Mouse (Mus musculus) ES-Bruce4 (cell line): ENCODE data around the gene Ifna5. TPM values are rescaled to one million over a fixed set of nuclear protein-coding genes. Genes with fewer than 3 reads are reported as not detected.

Experiments used
- H3K27ac ChIP-seq: 2 replicates; pipeline ENCODE4 v1.5.1; 2012; ENCODE audit warnings: low read length, inconsistent platforms; ENCODE audit not compliant: insufficient read depth
- H3K27me3 ChIP-seq: 2 replicates; pipeline ENCODE4 v1.6.1; 2012; ENCODE audit warnings: mild to moderate bottlenecking, low read length, inconsistent platforms; ENCODE audit not compliant: control insufficient read depth, poor library complexity, insufficient read depth, severe bottlenecking
- H3K36me3 ChIP-seq: 2 replicates; pipeline ENCODE4 v1.6.1; 2012; ENCODE audit warnings: inconsistent platforms, mild to moderate bottlenecking, low read length, moderate library complexity; ENCODE audit not compliant: control insufficient read depth, poor library complexity, insufficient read depth, severe bottlenecking
- H3K4me1 ChIP-seq: one replicate; pipeline ENCODE4 v1.8.1; 2011; ENCODE audit warnings: low read length; ENCODE audit not compliant: control insufficient read depth, insufficient read depth
- H3K4me3 ChIP-seq: 2 replicates; pipeline ENCODE4 v1.5.1; 2011; ENCODE audit warnings: low read depth, mild to moderate bottlenecking, low read length
- H3K9ac ChIP-seq: 2 replicates; pipeline ENCODE4 v1.6.1; 2012; ENCODE audit warnings: low read depth, mild to moderate bottlenecking, inconsistent platforms; ENCODE audit not compliant: poor library complexity, severe bottlenecking
- H3K9me3 ChIP-seq: replicated peaks from 2 replicates; pipeline ENCODE4 v1.6.1; 2012; ENCODE audit warnings: mild to moderate bottlenecking, low read length, inconsistent platforms; ENCODE audit not compliant: control insufficient read depth, poor library complexity, insufficient read depth, severe bottlenecking
- CTCF ChIP-seq: IDR thresholded peaks from one replicate; pipeline ENCODE4 v1.8.1; 2011; ENCODE audit warnings: low read depth, low read length
- EP300 ChIP-seq: IDR thresholded peaks from 2 replicates; pipeline ENCODE4 v1.6.1; 2011; ENCODE audit warnings: low read depth, low read length; ENCODE audit not compliant: insufficient read depth
- POLR2A ChIP-seq: IDR thresholded peaks from one replicate; pipeline ENCODE4 v1.8.1; 2011; ENCODE audit warnings: low read length; ENCODE audit not compliant: insufficient read depth
- polyA plus RNA-seq: library from polyadenylated mRNA; stranded (reverse); fragments of >200 nt; gene quantifications from 2 replicates; pipeline ENCODE4 v1.2.4, GENCODE M21; 2011; ENCODE audit warnings: low read depth; ENCODE audit not compliant: missing spikeins, insufficient read depth, insufficient read length

Gene Ifna5
- polyA plus RNA-seq, 1 experiment = not detected

DNA sequence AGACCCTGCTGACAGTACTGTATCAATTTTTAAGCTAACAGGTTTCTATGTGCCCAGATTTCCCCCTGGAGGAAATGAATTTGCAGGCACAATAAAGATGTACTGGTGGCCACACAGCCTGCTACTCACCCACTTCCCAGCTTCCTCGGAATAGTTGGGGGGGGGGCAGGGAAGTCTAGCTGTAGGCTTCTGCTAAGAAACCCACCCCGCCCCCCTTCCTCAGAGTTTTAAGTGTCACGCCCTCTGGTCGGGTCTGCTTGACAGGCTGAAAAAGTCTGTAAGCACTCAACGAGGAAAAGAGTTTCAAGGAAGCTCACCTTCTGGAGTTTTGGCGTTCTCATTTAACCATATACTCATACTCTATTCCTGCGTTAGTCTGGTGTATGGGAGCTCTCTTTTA, 28.0 kb downstream of the Ifna5 start:
- H3K9ac ChIP-seq = no peak overlapping the region
- TF ChIP-seq POLR2A = no peak
- no peak for TF ChIP-seq EP300
- TF ChIP-seq CTCF = no peak
- no peak overlapping the region for H3K27ac ChIP-seq
- no peaks in the 10 kb centered on the region for H3K36me3 ChIP-seq
- H3K9me3 ChIP-seq = no peaks in the 10 kb centered on the region
- H3K27me3 ChIP-seq = no peaks in the 10 kb centered on the region
- no peak overlapping the region for H3K4me3 ChIP-seq
- H3K4me1 ChIP-seq = no peaks in the 10 kb centered on the region

- no peak overlapping the region for H3K4me3 ChIP-seq
- H3K27ac ChIP-seq = no peak overlapping the region
- TF ChIP-seq CTCF (no peak), POLR2A (no peak), EP300 (no peak)
- no peaks in the 10 kb centered on the region for H3K4me1 ChIP-seq
- H3K9ac ChIP-seq = no peak overlapping the region
- H3K27me3 ChIP-seq = no peaks in the 10 kb centered on the region
- no peaks in the 10 kb centered on the region for H3K36me3 ChIP-seq
- no peaks in the 10 kb centered on the region for H3K9me3 ChIP-seq
Measured at GRCm38 (mm10) chr4:88864599-88864998, 29.3 kb downstream of the Ifna5 start.

DNA sequence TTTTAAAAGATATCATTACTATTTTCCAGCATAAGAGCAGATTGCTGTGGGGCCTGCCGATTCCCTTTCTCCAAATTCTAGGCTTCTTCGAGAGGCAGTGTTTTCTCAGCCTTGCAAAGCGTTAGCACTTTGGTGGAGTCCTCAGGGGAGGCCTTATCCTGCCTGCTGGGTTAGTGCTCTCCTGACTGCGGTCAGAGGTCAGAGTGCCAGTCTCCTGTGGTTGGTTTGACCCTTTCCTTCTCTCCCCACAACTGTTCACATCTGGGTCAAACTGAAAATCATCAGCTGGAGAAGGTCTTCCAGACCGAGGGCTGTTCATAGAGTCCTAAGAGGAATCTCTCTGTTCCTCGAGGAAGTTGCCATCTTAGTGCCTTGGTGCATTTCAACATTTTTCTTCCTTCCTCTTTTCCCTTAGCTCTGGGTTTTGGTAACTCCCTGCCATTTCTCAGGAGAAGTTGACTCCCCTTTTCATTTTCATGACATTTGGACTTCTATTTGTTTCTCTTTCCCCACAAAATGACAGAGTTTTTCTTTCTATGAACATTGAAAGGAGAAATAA, 29.8 kb downstream of the Ifna5 start:
- H3K27me3 ChIP-seq = no peaks in the 10 kb centered on the region
- H3K4me3 ChIP-seq = no peak overlapping the region
- no peaks in the 10 kb centered on the region for H3K9me3 ChIP-seq
- H3K27ac ChIP-seq = no peak overlapping the region
- no peaks in the 10 kb centered on the region for H3K36me3 ChIP-seq
- TF ChIP-seq POLR2A = no peak
- no peak for TF ChIP-seq EP300
- no peak for TF ChIP-seq CTCF
- no peak overlapping the region for H3K9ac ChIP-seq
- no peaks in the 10 kb centered on the region for H3K4me1 ChIP-seq

- H3K9me3 ChIP-seq = no peaks in the 10 kb centered on the region
- no peak overlapping the region for H3K27ac ChIP-seq
- no peak overlapping the region for H3K4me3 ChIP-seq
- H3K36me3 ChIP-seq = no peaks in the 10 kb centered on the region
- TF ChIP-seq EP300 (no peak), CTCF (peak; percentile 97), POLR2A (no peak)
- no peaks in the 10 kb centered on the region for H3K4me1 ChIP-seq
- no peak overlapping the region for H3K9ac ChIP-seq
- no peaks in the 10 kb centered on the region for H3K27me3 ChIP-seq
Measured at GRCm38 (mm10) chr4:88867366-88867925, 32.1 kb downstream of the Ifna5 start.

- Histone ChIP-seq H3K4me1 (no peaks in the 10 kb centered on the region), H3K4me3 (peak overlapping the region; percentile 85), H3K9ac (peak overlapping the region; percentile 63), H3K9me3 (no peaks in the 10 kb centered on the region), H3K27me3 (no peaks in the 10 kb centered on the region), H3K36me3 (no peaks in the 10 kb centered on the region), H3K27ac (no peak overlapping the region)
- TF ChIP-seq EP300 (no peak), CTCF (no peak), POLR2A (no peak)
Measured at GRCm38 (mm10) chr4:88867926-88868911, 32.9 kb downstream of the Ifna5 start.

DNA sequence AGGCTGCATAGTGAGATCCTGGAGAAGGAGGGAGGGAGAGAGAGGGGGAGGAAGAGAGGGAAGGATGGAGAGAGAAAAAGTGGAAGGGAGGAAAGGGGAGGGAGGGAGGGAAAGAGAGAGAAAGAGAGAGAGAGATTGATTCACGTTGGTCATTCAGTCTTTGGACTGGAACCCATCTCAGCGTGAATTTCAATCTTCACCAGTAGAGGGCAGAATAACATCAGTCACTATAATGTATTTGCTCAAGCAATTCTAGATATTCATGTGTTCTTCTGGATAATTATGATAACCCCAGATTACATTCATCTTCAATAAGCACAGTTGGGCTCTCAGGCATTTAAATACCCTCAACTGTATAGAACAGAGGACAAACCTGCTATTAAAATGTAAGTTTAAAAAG, 37.4 kb downstream of the Ifna5 start:
- Histone ChIP-seq H3K4me3 (no peak overlapping the region), H3K27ac (no peak overlapping the region), H3K27me3 (no peaks in the 10 kb centered on the region), H3K9ac (no peak overlapping the region), H3K9me3 (no peaks in the 10 kb centered on the region), H3K4me1 (no peaks in the 10 kb centered on the region), H3K36me3 (no peaks in the 10 kb centered on the region)
- TF ChIP-seq CTCF = no peak
- TF ChIP-seq POLR2A = no peak
- TF ChIP-seq EP300 = no peak
